Mouse (Mus musculus) lung, postnatal 0 days (tissue): ENCODE measurements at regions not wholly inside any gene's neighbourhood (a gene's known extent, or its start where the extent isn't known, plus 50 kb on each side); places are given as distances from the start of the nearest gene placed in this dataset.

Experiments
- CTCF ChIP-seq: IDR thresholded peaks from 2 replicates; pipeline ENCODE4 v1.5.1; 2016; ENCODE audit warnings: antibody characterized with exemption, mild to moderate bottlenecking
- EP300 ChIP-seq: IDR thresholded peaks from 2 replicates; pipeline ENCODE4 v1.6.1; 2016; ENCODE audit warnings: antibody characterized with exemption, mild to moderate bottlenecking, control low read depth

DNA sequence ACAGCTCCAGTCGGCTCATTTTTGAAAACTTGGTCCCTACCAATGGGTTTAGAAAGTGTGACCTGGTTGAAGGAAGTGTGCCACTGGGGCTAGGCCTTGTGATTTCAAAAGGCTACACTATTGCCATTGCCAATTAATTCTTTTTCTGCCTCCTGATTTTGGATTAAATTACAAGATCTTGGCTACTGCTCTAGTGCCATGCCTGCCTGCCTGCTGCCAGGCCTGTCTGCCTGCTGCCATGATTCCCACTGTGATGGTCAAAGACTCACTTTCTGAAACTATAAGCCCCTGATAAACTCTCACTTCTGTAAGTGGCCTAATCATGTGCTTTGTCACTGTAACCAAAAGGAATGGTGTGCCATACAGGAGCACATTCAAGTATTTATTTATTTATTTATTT is 400.4 kb upstream of the Mtpn start:
- TF ChIP-seq CTCF (no peak), EP300 (no peak)
